Mouse (Mus musculus) myocyte (in vitro differentiated cells): ENCODE data around the gene Myo10. TPM values are rescaled to one million over a fixed set of nuclear protein-coding genes. Genes with fewer than 3 reads are reported as not detected.

Source experiments
- H3K27me3 ChIP-seq: one replicate; pipeline ENCODE4 v1.6.1; 2011; ENCODE audit not compliant: control insufficient read depth, insufficient read depth, insufficient read length
- H3K36me3 ChIP-seq: one replicate; pipeline ENCODE4 v1.6.1; 2011; ENCODE audit not compliant: control insufficient read depth, insufficient read depth
- H3K4me2 ChIP-seq: one replicate; pipeline ENCODE4 v1.6.1; 2011; ENCODE audit warnings: low read depth, control low read depth
- H3K4me3 ChIP-seq: one replicate; pipeline ENCODE4 v1.5.1; 2011; ENCODE audit warnings: mild to moderate bottlenecking, control low read depth, moderate library complexity
- H3K79me2 ChIP-seq: one replicate; pipeline ENCODE4 v1.6.1; 2011; ENCODE audit not compliant: control insufficient read depth, insufficient read depth
- H3ac ChIP-seq: one replicate; pipeline ENCODE4 v1.6.1; 2011; ENCODE audit not compliant: control insufficient read depth, insufficient read length
- CEBPB ChIP-seq: IDR thresholded peaks from 2 replicates; pipeline ENCODE4 v1.6.1; 2011; ENCODE audit warnings: mild to moderate bottlenecking, moderate library complexity; ENCODE audit not compliant: poor library complexity, insufficient read depth, severe bottlenecking
- E2F4 ChIP-seq: IDR thresholded peaks from one replicate; pipeline ENCODE4 v1.6.1; 2011; ENCODE audit warnings: mild to moderate bottlenecking, control low read depth, moderate library complexity; ENCODE audit not compliant: insufficient read depth
- MAX ChIP-seq: IDR thresholded peaks from one replicate; pipeline ENCODE4 v1.6.1; 2011; ENCODE audit warnings: low read depth, mild to moderate bottlenecking, control low read depth
- MYOD1 ChIP-seq, 3 experiments: IDR thresholded peaks; one replicate each; pipeline ENCODE4 v1.6.1; 2011; ENCODE audit warnings: control low read depth in 2 of 3, low read depth in 2 of 3, mild to moderate bottlenecking in 2 of 3, moderate library complexity in 1 of 3; ENCODE audit not compliant: insufficient read length in 2 of 3, control insufficient read depth in 1 of 3
- MYOG ChIP-seq, 3 experiments: IDR thresholded peaks; one replicate each; pipeline ENCODE4 v1.6.1; 2011; ENCODE audit warnings: control low read depth in 2 of 3, low read depth in 2 of 3, mild to moderate bottlenecking in 2 of 3; ENCODE audit not compliant: insufficient read length in 2 of 3, control insufficient read depth in 1 of 3, insufficient read depth in 1 of 3
- POLR2A ChIP-seq: IDR thresholded peaks from one replicate; pipeline ENCODE4 v1.6.1; 2011; ENCODE audit warnings: low read depth, mild to moderate bottlenecking, control low read depth, moderate library complexity; ENCODE audit not compliant: insufficient read length
- POLR2AphosphoS2 ChIP-seq: IDR thresholded peaks from one replicate; pipeline ENCODE4 v1.6.1; 2011; ENCODE audit warnings: low read depth, control low read depth; ENCODE audit not compliant: insufficient read length
- REST ChIP-seq: IDR thresholded peaks from one replicate; pipeline ENCODE4 v1.6.1; 2011; ENCODE audit warnings: mild to moderate bottlenecking, control low read depth, moderate library complexity; ENCODE audit not compliant: insufficient read depth, insufficient read length
- SRF ChIP-seq: IDR thresholded peaks from one replicate; pipeline ENCODE4 v1.6.1; 2011; ENCODE audit warnings: low read depth; ENCODE audit not compliant: control insufficient read depth, insufficient read length
- TCF12 ChIP-seq: IDR thresholded peaks from one replicate; pipeline ENCODE4 v1.6.1; 2011; ENCODE audit warnings: mild to moderate bottlenecking, control low read depth; ENCODE audit not compliant: poor library complexity, insufficient read depth, severe bottlenecking
- TCF3 ChIP-seq: IDR thresholded peaks from one replicate; pipeline ENCODE4 v1.6.1; 2011; ENCODE audit warnings: low read depth, control low read depth; ENCODE audit not compliant: insufficient read length
- USF1 ChIP-seq: IDR thresholded peaks from one replicate; pipeline ENCODE4 v1.6.1; 2011; ENCODE audit warnings: low read depth, mild to moderate bottlenecking, control low read depth, moderate library complexity
- polyA plus RNA-seq: library from polyadenylated mRNA; unstranded; fragments of >200 nt; fragmentation: generic; extraction: Trizol; gene quantifications from one replicate; pipeline ENCODE4 v1.2.1, GENCODE M21; 2012; ENCODE audit warnings: missing spikeins

Gene Myo10
- polyA plus RNA-seq, 1 experiment = 71.4 TPM

- Histone ChIP-seq H3K4me3 (no peak overlapping the region), H3K27me3 (no peaks in the 10 kb centered on the region), H3K36me3 (no peaks in the 10 kb centered on the region), H3ac (no peak overlapping the region), H3K4me2 (no peak overlapping the region), H3K79me2 (no peaks in the 10 kb centered on the region)
- TF ChIP-seq MAX = no peak
- TF ChIP-seq MYOD1 (IDR thresholded peaks at IDR 0.05; ENCODE audit: control insufficient read depth in 1 of 3, insufficient read length in 2 of 3, low read depth in 2 of 3) = peak in 1 of 3 experiments; percentile 5
Measured at GRCm38 (mm10) chr15:25593469-25594150, 28.7 kb upstream of the Myo10 start.

GRCm38 (mm10) chr15:25598313-25598712 lies 24.0 kb upstream of the Myo10 start:
- Histone ChIP-seq H3K36me3 (no peaks in the 10 kb centered on the region), H3ac (no peak overlapping the region), H3K27me3 (no peaks in the 10 kb centered on the region), H3K4me3 (no peak overlapping the region), H3K79me2 (no peaks in the 10 kb centered on the region), H3K4me2 (no peak overlapping the region)
- TF ChIP-seq MYOD1 (IDR thresholded peaks at IDR 0.05; ENCODE audit: control insufficient read depth in 1 of 3, insufficient read length in 2 of 3, low read depth in 2 of 3) (peak in 1 of 3 experiments; percentile 58), TCF3 (no peak), SRF (no peak), REST (no peak)

DNA sequence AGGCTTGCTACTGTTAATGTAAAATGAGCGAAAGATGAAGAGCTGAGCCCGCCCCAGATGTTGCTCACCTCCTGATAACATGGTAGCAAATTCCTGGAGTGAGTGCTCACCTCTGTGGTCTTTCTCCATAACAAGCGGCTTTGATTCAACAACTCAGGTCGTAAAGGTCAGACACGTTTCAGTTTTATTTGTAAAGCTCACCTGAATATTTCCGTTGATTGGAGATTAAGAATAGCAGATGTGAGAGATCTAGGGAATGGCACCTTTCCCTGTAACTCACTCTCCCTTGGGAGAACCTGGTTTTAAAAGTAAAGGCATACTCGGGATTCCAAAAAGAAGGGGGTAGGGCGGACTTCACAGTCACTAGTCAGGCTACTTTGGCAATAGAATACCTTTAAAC lies 20.0 kb upstream of the Myo10 start:
- TF ChIP-seq MAX (no peak), E2F4 (no peak), SRF (no peak), CEBPB (no peak), POLR2A (no peak), USF1 (no peak), TCF3 (no peak), REST (no peak), MYOD1 (IDR thresholded peaks at IDR 0.05; ENCODE audit: control insufficient read depth in 1 of 3, insufficient read length in 2 of 3, low read depth in 2 of 3) (no peak), TCF12 (no peak), POLR2AphosphoS2 (no peak), MYOG (IDR thresholded peaks at IDR 0.05; ENCODE audit: control insufficient read depth in 1 of 3, insufficient read depth in 1 of 3, insufficient read length in 2 of 3, low read depth in 2 of 3) (no peak)
- Histone ChIP-seq H3K4me3 (no peak overlapping the region), H3ac (no peak overlapping the region), H3K4me2 (no peak overlapping the region), H3K79me2 (no peaks in the 10 kb centered on the region), H3K27me3 (no peaks in the 10 kb centered on the region), H3K36me3 (no peaks in the 10 kb centered on the region)

GRCm38 (mm10) chr15:25603286-25603685 lies 19.0 kb upstream of the Myo10 start:
- Histone ChIP-seq H3K79me2 (no peaks in the 10 kb centered on the region), H3K36me3 (no peaks in the 10 kb centered on the region), H3ac (no peak overlapping the region), H3K4me3 (no peak overlapping the region), H3K27me3 (no peaks in the 10 kb centered on the region), H3K4me2 (no peak overlapping the region)
- TF ChIP-seq POLR2AphosphoS2 (no peak), TCF12 (no peak), MYOD1 (IDR thresholded peaks at IDR 0.05; ENCODE audit: control insufficient read depth in 1 of 3, insufficient read length in 2 of 3, low read depth in 2 of 3) (peak in 1 of 3 experiments; percentile 43), E2F4 (no peak), CEBPB (peak; percentile 5; the same call in 1 of the 2 replicates), MAX (no peak), SRF (no peak)

DNA sequence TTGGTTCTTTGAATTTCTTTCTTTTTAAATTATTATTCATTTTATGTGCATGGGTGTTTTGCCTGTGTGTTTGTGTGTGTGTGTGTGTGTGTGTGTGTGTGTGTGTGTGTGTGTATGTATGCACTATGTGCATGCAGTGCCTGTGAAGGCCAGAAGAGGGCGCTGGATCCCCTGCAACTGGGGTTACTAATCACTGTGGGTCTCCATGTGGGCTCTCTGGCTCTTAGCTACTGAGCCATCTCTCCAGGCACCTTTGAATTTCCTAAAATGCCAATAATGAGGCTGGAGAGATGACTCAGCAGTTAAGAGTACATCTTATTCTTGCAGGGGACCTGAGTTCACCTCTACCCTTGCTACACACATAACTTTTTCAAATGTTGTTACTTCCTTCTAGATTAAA lies 18.1 kb upstream of the Myo10 start:
- Histone ChIP-seq H3K27me3 (no peaks in the 10 kb centered on the region), H3K4me2 (no peak overlapping the region), H3K36me3 (no peaks in the 10 kb centered on the region), H3K79me2 (no peaks in the 10 kb centered on the region), H3K4me3 (no peak overlapping the region), H3ac (no peak overlapping the region)
- TF ChIP-seq POLR2A = no peak
- TF ChIP-seq POLR2AphosphoS2 = no peak
- TF ChIP-seq CEBPB = no peak
- TF ChIP-seq TCF12 = no peak
- no peak for TF ChIP-seq MYOG (IDR thresholded peaks at IDR 0.05; ENCODE audit: control insufficient read depth in 1 of 3, insufficient read depth in 1 of 3, insufficient read length in 2 of 3, low read depth in 2 of 3)
- no peak for TF ChIP-seq SRF
- TF ChIP-seq MAX = no peak
